Mouse (Mus musculus): Measurements from ENCODE around the gene Ercc5. TPM values are rescaled to one million over a fixed set of nuclear protein-coding genes. Genes with fewer than 3 reads are reported as not detected.

The Ercc5 gene
- polyA plus RNA-seq, 1 experiment from 2014 or later: 23.6 TPM

GRCm38 (mm10) chr1:44162389-44162788, 14.8 kb downstream of the Ercc5 start:
- Histone ChIP-seq H3K4me1 (replicated peaks; ENCODE audit: control insufficient read depth, insufficient read depth, low read length) (no peaks in the 10 kb centered on the region), H3K9me3 (ENCODE audit: control insufficient read depth, low read length) (no peaks in the 10 kb centered on the region), H3K27ac (ENCODE audit: low read length) (no peak overlapping the region), H3K27me3 (ENCODE audit: control insufficient read depth, insufficient read depth, low read depth, low read length) (no peaks in the 10 kb centered on the region), H3K36me3 (ENCODE audit: control insufficient read depth, insufficient read depth, low read length) (peaks cover 48% of the 10 kb centered on the region), H3K9ac (ENCODE audit: low read length) (no peak overlapping the region), H3K4me3 (ENCODE audit: low read length) (no peak overlapping the region), H3K4me2 (ENCODE audit: low read depth, low read length) (no peak overlapping the region)
- 91% methylated on average over 5 of the region's 5 CpGs for WGBS
- no peak for ATAC-seq (ENCODE audit: low read depth)

- no peak for ATAC-seq (ENCODE audit: low read depth)
- 97% methylated on average over 3 of the region's 3 CpGs for WGBS
- H3K27ac ChIP-seq (ENCODE audit: low read length): no peak overlapping the region
- no peak overlapping the region for H3K9ac ChIP-seq (ENCODE audit: low read length)
- peaks cover 53% of the 10 kb centered on the region for H3K36me3 ChIP-seq (ENCODE audit: control insufficient read depth, insufficient read depth, low read length)
- no peaks in the 10 kb centered on the region for H3K27me3 ChIP-seq (ENCODE audit: control insufficient read depth, insufficient read depth, low read depth, low read length)
- H3K4me3 ChIP-seq (ENCODE audit: low read length): no peak overlapping the region
- H3K4me1 ChIP-seq (replicated peaks; ENCODE audit: control insufficient read depth, insufficient read depth, low read length): no peaks in the 10 kb centered on the region
- H3K9me3 ChIP-seq (ENCODE audit: control insufficient read depth, low read length): peaks cover 8% of the 10 kb centered on the region; the same call in 1 of the 2 replicates
- no peak overlapping the region for H3K4me2 ChIP-seq (ENCODE audit: low read depth, low read length)
Observed at GRCm38 (mm10) chr1:44167859-44168383, 20.4 kb downstream of the Ercc5 start.

- H3K36me3 ChIP-seq (ENCODE audit: control insufficient read depth, insufficient read depth, low read length): peaks cover 53% of the 10 kb centered on the region
- ATAC-seq (ENCODE audit: low read depth): no peak
- H3K9me3 ChIP-seq (ENCODE audit: control insufficient read depth, low read length): peaks cover 8% of the 10 kb centered on the region; the same call in 1 of the 2 replicates
- no peak overlapping the region for H3K4me2 ChIP-seq (ENCODE audit: low read depth, low read length)
- WGBS: 94% methylated on average over 4 of the region's 4 CpGs
- H3K27me3 ChIP-seq (ENCODE audit: control insufficient read depth, insufficient read depth, low read depth, low read length): no peaks in the 10 kb centered on the region
- no peaks in the 10 kb centered on the region for H3K4me1 ChIP-seq (replicated peaks; ENCODE audit: control insufficient read depth, insufficient read depth, low read length)
- no peak overlapping the region for H3K27ac ChIP-seq (ENCODE audit: low read length)
- no peak overlapping the region for H3K9ac ChIP-seq (ENCODE audit: low read length)
- no peak overlapping the region for H3K4me3 ChIP-seq (ENCODE audit: low read length)
Observed at GRCm38 (mm10) chr1:44172656-44173055, 25.1 kb downstream of the Ercc5 start.

GRCm38 (mm10) chr1:44173903-44174302, 26.4 kb downstream of the Ercc5 start:
- 79% methylated on average over 8 of the region's 8 CpGs for WGBS
- H3K9ac ChIP-seq (ENCODE audit: low read length): no peak overlapping the region
- peaks cover 48% of the 10 kb centered on the region for H3K36me3 ChIP-seq (ENCODE audit: control insufficient read depth, insufficient read depth, low read length)

GRCm38 (mm10) chr1:44178086-44178485, 30.5 kb downstream of the Ercc5 start:
- Histone ChIP-seq H3K4me1 (replicated peaks; ENCODE audit: control insufficient read depth, insufficient read depth, low read length) (no peaks in the 10 kb centered on the region), H3K9ac (ENCODE audit: low read length) (no peak overlapping the region), H3K4me2 (ENCODE audit: low read depth, low read length) (no peak overlapping the region), H3K4me3 (ENCODE audit: low read length) (no peak overlapping the region), H3K36me3 (ENCODE audit: control insufficient read depth, insufficient read depth, low read length) (peaks cover 32% of the 10 kb centered on the region), H3K9me3 (ENCODE audit: control insufficient read depth, low read length) (no peaks in the 10 kb centered on the region), H3K27me3 (ENCODE audit: control insufficient read depth, insufficient read depth, low read depth, low read length) (no peaks in the 10 kb centered on the region), H3K27ac (ENCODE audit: low read length) (no peak overlapping the region)
- 92% methylated on average over 5 of the region's 5 CpGs for WGBS
- ATAC-seq (ENCODE audit: low read depth): no peak

More at GRCm38 (mm10) chr1:44173903-44174302, 26.4 kb downstream of the Ercc5 start:
- Histone ChIP-seq H3K4me1 (replicated peaks; ENCODE audit: control insufficient read depth, insufficient read depth, low read length) (no peaks in the 10 kb centered on the region), H3K27ac (ENCODE audit: low read length) (no peak overlapping the region), H3K4me2 (ENCODE audit: low read depth, low read length) (no peak overlapping the region), H3K4me3 (ENCODE audit: low read length) (no peak overlapping the region), H3K27me3 (ENCODE audit: control insufficient read depth, insufficient read depth, low read depth, low read length) (no peaks in the 10 kb centered on the region), H3K9me3 (ENCODE audit: control insufficient read depth, low read length) (peaks cover 6% of the 10 kb centered on the region; the same call in 1 of the 2 replicates)
- ATAC-seq (ENCODE audit: low read depth): no peak

- H3K36me3 ChIP-seq (ENCODE audit: control insufficient read depth, insufficient read depth, low read length): peaks cover 3% of the 10 kb centered on the region; the same call in 1 of the 2 replicates
- no peak overlapping the region for H3K4me3 ChIP-seq (ENCODE audit: low read length)
- no peaks in the 10 kb centered on the region for H3K27me3 ChIP-seq (ENCODE audit: control insufficient read depth, insufficient read depth, low read depth, low read length)
- H3K4me2 ChIP-seq (ENCODE audit: low read depth, low read length): no peak overlapping the region
- no peak overlapping the region for H3K9ac ChIP-seq (ENCODE audit: low read length)
- no peak for ATAC-seq (ENCODE audit: low read depth)
- no peak overlapping the region for H3K27ac ChIP-seq (ENCODE audit: low read length)
- H3K4me1 ChIP-seq (replicated peaks; ENCODE audit: control insufficient read depth, insufficient read depth, low read length): no peaks in the 10 kb centered on the region
- H3K9me3 ChIP-seq (ENCODE audit: control insufficient read depth, low read length): no peaks in the 10 kb centered on the region
Observed at GRCm38 (mm10) chr1:44186396-44186795, 38.9 kb downstream of the Ercc5 start.

GRCm38 (mm10) chr1:44198273-44199171, 51.0 kb downstream of the Ercc5 start:
- Histone ChIP-seq H3K36me3 (ENCODE audit: control insufficient read depth, insufficient read depth, low read length) (no peaks in the 10 kb centered on the region), H3K27ac (ENCODE audit: low read length) (no peak overlapping the region), H3K4me2 (ENCODE audit: low read depth, low read length) (peak overlapping the region; percentile 88), H3K4me3 (ENCODE audit: low read length) (peak overlapping the region; percentile 54), H3K9ac (ENCODE audit: low read length) (peak overlapping the region; percentile 59), H3K27me3 (ENCODE audit: control insufficient read depth, insufficient read depth, low read depth, low read length) (peaks cover 2% of the 10 kb centered on the region; the same call in 1 of the 2 replicates), H3K9me3 (ENCODE audit: control insufficient read depth, low read length) (no peaks in the 10 kb centered on the region), H3K4me1 (replicated peaks; ENCODE audit: control insufficient read depth, insufficient read depth, low read length) (no peaks in the 10 kb centered on the region)
- WGBS: 10% methylated on average over 47 of the region's 47 CpGs
- peak; percentile 56; the same call in 1 of the 2 replicates for ATAC-seq (ENCODE audit: low read depth)

GRCm38 (mm10) chr1:44202876-44203275, 55.3 kb downstream of the Ercc5 start:
- Histone ChIP-seq H3K27ac (ENCODE audit: low read length) (no peak overlapping the region), H3K4me1 (replicated peaks; ENCODE audit: control insufficient read depth, insufficient read depth, low read length) (no peaks in the 10 kb centered on the region), H3K9ac (ENCODE audit: low read length) (no peak overlapping the region), H3K36me3 (ENCODE audit: control insufficient read depth, insufficient read depth, low read length) (no peaks in the 10 kb centered on the region), H3K27me3 (ENCODE audit: control insufficient read depth, insufficient read depth, low read depth, low read length) (peaks cover 2% of the 10 kb centered on the region; the same call in 1 of the 2 replicates), H3K4me2 (ENCODE audit: low read depth, low read length) (no peak overlapping the region), H3K9me3 (ENCODE audit: control insufficient read depth, low read length) (no peaks in the 10 kb centered on the region), H3K4me3 (ENCODE audit: low read length) (no peak overlapping the region)
- WGBS: 92% methylated on average over 15 of the region's 15 CpGs
- ATAC-seq (ENCODE audit: low read depth): no peak

GRCm38 (mm10) chr1:44214443-44214842, 66.9 kb downstream of the Ercc5 start:
- Histone ChIP-seq H3K4me3 (ENCODE audit: low read length) (no peak overlapping the region), H3K9ac (ENCODE audit: low read length) (no peak overlapping the region), H3K27ac (ENCODE audit: low read length) (no peak overlapping the region), H3K36me3 (ENCODE audit: control insufficient read depth, insufficient read depth, low read length) (no peaks in the 10 kb centered on the region), H3K4me1 (replicated peaks; ENCODE audit: control insufficient read depth, insufficient read depth, low read length) (0 out of 2 replicates have a peak, but pooled peaks cover 2% of the 10 kb centered on the region), H3K9me3 (ENCODE audit: control insufficient read depth, low read length) (no peaks in the 10 kb centered on the region), H3K27me3 (ENCODE audit: control insufficient read depth, insufficient read depth, low read depth, low read length) (no peaks in the 10 kb centered on the region), H3K4me2 (ENCODE audit: low read depth, low read length) (no peak overlapping the region)
- 57% methylated on average over 2 of the region's 2 CpGs for WGBS
- no peak for ATAC-seq (ENCODE audit: low read depth)
